Mouse (Mus musculus): Measurements from ENCODE around the gene Usp17le.
"Not testable (repeated sequence)": the region's sequence is repeated elsewhere in the genome, so short reads cannot be mapped to it uniquely, and the experiment has no call there.

The Usp17le gene

GRCm38 (mm10) chr7:104777370-104777769 is at the start of gene Usp17le:
TSS of gene Usp17le (minus strand) at chr7:104777470.
- DNase-seq (ENCODE audit: low read depth) = not testable (repeated sequence)

- DNase-seq (ENCODE audit: low read depth) = not testable (repeated sequence)
Observed at GRCm38 (mm10) chr7:104810335-104810734, 33.1 kb upstream of the Usp17le start.

- DNase-seq (ENCODE audit: low read depth) = no peak
Observed at GRCm38 (mm10) chr7:104790796-104791195, 13.5 kb upstream of the Usp17le start.

Data from c-Kit-positive CD71-negative TER-119-negative erythroid progenitor cells, embryonic 14.5 days (primary cell).